Mouse (Mus musculus) forebrain, postnatal 0 days (tissue): ENCODE data around the gene Ryk. TPM values are rescaled to one million over a fixed set of nuclear protein-coding genes. Genes with fewer than 3 reads are reported as not detected.

Experiments used
- ATAC-seq: fragments of 200-750 bp; cut with Nextera tagmentation; 2 replicates; pipeline ENCODE4 v1.8.0; 2017; ENCODE audit warnings: mild to moderate bottlenecking, moderate library complexity
- DNase-seq: peaks from one replicate; pipeline ENCODE4 v3.0.0-alpha.2; 2015
- H3K27ac ChIP-seq: fragments of 300-500 bp; sonication (generic); 2 replicates; pipeline ENCODE4 v1.5.1; 2014; ENCODE audit warnings: low read depth, mild to moderate bottlenecking, antibody characterized with exemption, low read length, moderate library complexity, mixed read lengths
- H3K27me3 ChIP-seq: fragments of 300-500 bp; sonication (generic); 2 replicates; pipeline ENCODE4 v1.6.1; 2014; ENCODE audit warnings: mild to moderate bottlenecking, low read length, mixed read lengths; ENCODE audit not compliant: insufficient read depth
- H3K36me3 ChIP-seq: fragments of 300-500 bp; sonication (generic); 2 replicates; pipeline ENCODE4 v1.6.1; 2014; ENCODE audit warnings: mild to moderate bottlenecking, moderate library complexity; ENCODE audit not compliant: insufficient read depth
- H3K4me1 ChIP-seq: fragments of 300-500 bp; sonication (generic); 2 replicates; pipeline ENCODE4 v1.6.1; 2014; ENCODE audit warnings: antibody characterized with exemption; ENCODE audit not compliant: insufficient read depth
- H3K4me2 ChIP-seq: fragments of 300-500 bp; sonication (generic); 2 replicates; pipeline ENCODE4 v1.6.1; 2014; ENCODE audit warnings: low read depth, mild to moderate bottlenecking, moderate library complexity
- H3K4me3 ChIP-seq: fragments of 300-500 bp; sonication (generic); 2 replicates; pipeline ENCODE4 v1.5.1; 2014; ENCODE audit warnings: low read depth, low read length, mixed read lengths
- H3K9ac ChIP-seq: fragments of 300-500 bp; sonication (generic); 2 replicates; pipeline ENCODE4 v1.6.1; 2014; ENCODE audit warnings: mild to moderate bottlenecking
- H3K9me3 ChIP-seq: fragments of 300-500 bp; sonication (generic); 2 replicates; pipeline ENCODE4 v1.6.1; 2016; ENCODE audit warnings: low read length
- CTCF ChIP-seq: sonication (generic); IDR thresholded peaks from 2 replicates; pipeline ENCODE4 v1.5.1; 2016; ENCODE audit warnings: antibody characterized with exemption, control low read depth, low read depth
- WGBS: fragments of 180-500 bp; shearing (Covaris S2); extraction: QIAGEN DNeasy Blood & Tissue Kit; methylation state at CpG from one replicate; pipeline ENCODE4 v1.1.7; 2014; 5-methylcytosine and 5-hydroxymethylcytosine counted together
- polyA plus RNA-seq: library from polyadenylated mRNA; unstranded; fragments of >200 nt; fragmentation: Nextera tagmentation; extraction: Ambion mirVana; gene quantifications from 2 replicates; pipeline ENCODE4 v1.2.1, GENCODE M21; 2015
- total RNA-seq: library from RNA; depleted of rRNA; stranded (reverse); fragments of >200 nt; gene quantifications from 2 replicates; pipeline ENCODE4 v1.2.3, GENCODE M21; 2014

The Ryk gene
- total and polyA plus RNA-seq, 2 experiments from 2014 or later, result 16.6 to 59.5 TPM

DNA sequence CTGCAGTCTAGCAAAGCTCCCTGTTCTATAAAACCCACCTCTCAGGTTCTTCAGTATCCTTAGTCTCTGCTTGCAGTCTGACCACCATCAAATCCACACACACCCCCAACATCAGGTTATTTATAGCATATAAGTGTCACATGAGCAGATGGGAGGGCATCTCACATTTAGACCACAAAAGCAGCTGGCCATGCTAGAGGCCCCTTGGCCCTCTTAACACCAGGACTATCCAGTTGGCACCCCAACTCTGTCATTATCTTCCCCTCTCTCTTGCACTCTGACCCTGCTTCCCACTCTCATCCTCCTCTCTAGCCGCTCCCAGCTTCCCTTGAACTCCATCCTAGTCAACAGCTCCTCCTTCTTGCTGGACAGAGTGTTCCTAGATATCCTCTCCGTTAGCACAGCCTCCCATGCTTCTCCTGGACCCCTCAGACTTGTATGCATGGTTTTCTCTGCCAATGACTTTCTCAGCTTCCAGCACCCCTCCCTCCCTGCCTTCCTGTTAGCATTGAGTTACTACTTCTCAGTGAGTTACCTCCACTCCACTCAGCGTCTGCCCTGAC, 80.7 kb downstream of the Ryk start:
- no peaks in the 10 kb centered on the region for H3K27me3 ChIP-seq
- H3K36me3 ChIP-seq, result peaks cover 13% of the 10 kb centered on the region; the same call in 1 of the 2 replicates
- no peak overlapping the region for H3K27ac ChIP-seq
- no peaks in the 10 kb centered on the region for H3K4me1 ChIP-seq
- no peak for ATAC-seq
- no peaks in the 10 kb centered on the region for H3K9me3 ChIP-seq
- WGBS, result 91% methylated on average over 3 of the region's 3 CpGs
- DNase-seq, result no peak
- H3K4me3 ChIP-seq, result no peak overlapping the region
- no peak overlapping the region for H3K4me2 ChIP-seq
- no peak overlapping the region for H3K9ac ChIP-seq
- no peak for TF ChIP-seq CTCF

DNA sequence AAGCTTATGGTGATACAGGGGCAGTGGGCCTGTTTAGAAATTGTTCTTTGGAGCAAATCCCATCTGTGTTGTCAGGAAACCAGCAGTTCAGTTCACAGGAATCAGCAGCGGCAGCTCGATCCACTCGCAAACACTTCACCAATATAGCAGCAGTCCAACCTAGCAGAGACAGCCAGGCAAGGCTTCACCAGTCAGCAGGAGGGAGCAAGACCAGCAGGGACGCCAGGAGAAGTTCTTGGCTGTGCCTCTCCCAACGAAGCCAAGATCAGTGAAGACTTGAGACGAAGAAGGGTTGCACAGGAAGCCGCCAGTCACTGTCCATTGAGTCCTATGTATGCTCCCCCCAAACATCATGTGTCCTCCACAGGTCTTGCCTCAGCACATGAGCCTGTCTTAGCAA, 81.4 kb downstream of the Ryk start:
- H3K4me3 ChIP-seq, result no peak overlapping the region
- H3K4me1 ChIP-seq, result no peaks in the 10 kb centered on the region
- H3K9me3 ChIP-seq, result no peaks in the 10 kb centered on the region
- ATAC-seq, result no peak
- DNase-seq, result no peak
- H3K27ac ChIP-seq, result no peak overlapping the region
- WGBS, result 90% methylated on average over 7 of the region's 7 CpGs
- H3K9ac ChIP-seq, result no peak overlapping the region
- peaks cover 11% of the 10 kb centered on the region; the same call in 1 of the 2 replicates for H3K36me3 ChIP-seq
- no peak for TF ChIP-seq CTCF
- H3K27me3 ChIP-seq, result no peaks in the 10 kb centered on the region
- no peak overlapping the region for H3K4me2 ChIP-seq

DNA sequence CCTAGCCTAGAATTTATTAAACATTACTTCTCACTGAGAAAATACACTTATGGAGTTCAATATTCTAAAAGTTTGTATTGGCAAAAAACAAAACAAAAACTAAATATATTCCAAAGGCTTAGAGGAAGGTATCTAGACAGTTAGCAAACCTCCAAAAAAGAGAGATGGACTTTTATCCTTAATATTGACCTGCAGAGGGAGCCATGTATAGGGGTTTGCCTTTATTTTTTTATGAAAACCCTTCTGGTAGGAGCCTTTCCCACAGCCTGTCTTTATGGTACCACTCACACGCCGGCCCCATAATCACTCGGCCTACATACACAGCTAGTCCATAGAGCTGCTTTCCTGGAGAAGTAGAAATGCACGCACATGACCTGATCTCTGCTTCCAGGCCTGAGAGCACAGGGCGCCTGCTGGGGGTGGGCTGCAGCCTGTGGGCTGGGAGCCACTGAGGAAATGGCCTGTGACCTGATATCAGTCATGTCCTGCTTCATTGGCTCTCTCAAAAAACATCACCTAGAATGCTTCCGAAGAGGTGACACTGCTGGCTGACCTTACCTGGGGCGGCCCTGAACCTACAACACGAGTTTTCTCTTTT, 82.9 kb downstream of the Ryk start:
- Histone ChIP-seq H3K27me3 (no peaks in the 10 kb centered on the region), H3K9me3 (no peaks in the 10 kb centered on the region), H3K4me1 (no peaks in the 10 kb centered on the region), H3K9ac (no peak overlapping the region), H3K36me3 (peaks cover 6% of the 10 kb centered on the region; the same call in 1 of the 2 replicates), H3K27ac (no peak overlapping the region), H3K4me2 (no peak overlapping the region), H3K4me3 (no peak overlapping the region)
- no peak for DNase-seq
- no peak for ATAC-seq
- WGBS, result 84% methylated on average over 8 of the region's 8 CpGs
- TF ChIP-seq CTCF, result no peak

DNA sequence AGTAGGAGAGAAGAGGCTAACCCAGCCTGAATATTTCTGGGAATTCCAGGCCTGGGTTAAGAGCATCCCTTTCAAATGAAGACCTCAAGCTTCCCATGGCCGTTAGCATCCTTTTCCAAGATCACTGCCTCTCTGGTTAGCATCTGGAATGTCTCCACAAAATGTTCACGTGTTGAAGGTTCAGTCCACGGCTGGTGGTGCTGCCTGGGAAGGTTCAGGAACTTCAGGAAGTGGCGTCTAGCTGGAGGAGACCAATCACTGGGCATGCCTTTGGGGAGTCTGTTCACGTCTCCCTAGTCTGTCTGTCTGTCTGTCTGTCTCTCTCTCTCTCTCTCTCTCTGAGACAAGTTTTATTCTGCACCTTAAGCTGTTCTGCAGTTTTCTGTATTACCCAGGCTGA, 84.8 kb downstream of the Ryk start:
- no peak for TF ChIP-seq CTCF
- Histone ChIP-seq H3K4me1 (no peaks in the 10 kb centered on the region), H3K9ac (no peak overlapping the region), H3K9me3 (no peaks in the 10 kb centered on the region), H3K36me3 (peaks cover 6% of the 10 kb centered on the region; the same call in 1 of the 2 replicates), H3K27me3 (no peaks in the 10 kb centered on the region), H3K27ac (no peak overlapping the region), H3K4me2 (no peak overlapping the region), H3K4me3 (no peak overlapping the region)
- ATAC-seq (no peak), DNase-seq (no peak)
- WGBS, result 84% methylated on average over 5 of the region's 5 CpGs

DNA sequence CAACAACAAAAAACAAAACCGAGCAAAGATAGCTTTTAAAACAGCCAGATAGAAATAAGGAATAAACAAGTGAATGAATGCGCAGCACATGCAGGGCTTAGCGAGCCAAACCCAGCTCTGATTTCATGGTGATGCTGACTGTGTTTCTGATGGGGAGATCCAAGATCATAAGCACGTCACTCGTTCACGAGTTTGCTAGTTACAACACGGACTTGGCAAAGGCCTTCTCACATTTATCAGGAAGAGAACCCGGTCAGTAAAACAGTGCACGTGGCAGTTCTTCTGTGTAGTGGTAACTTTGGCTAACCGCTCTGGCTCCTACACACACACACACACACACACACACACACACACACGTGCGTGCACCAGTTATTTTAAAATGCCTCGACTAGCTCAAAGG, 87.1 kb downstream of the Ryk start:
- H3K9me3 ChIP-seq, result no peaks in the 10 kb centered on the region
- no peak overlapping the region for H3K9ac ChIP-seq
- H3K36me3 ChIP-seq, result no peaks in the 10 kb centered on the region
- no peak overlapping the region for H3K4me3 ChIP-seq
- WGBS, result 87% methylated on average over 13 of the region's 13 CpGs
- no peaks in the 10 kb centered on the region for H3K27me3 ChIP-seq
- H3K27ac ChIP-seq, result no peak overlapping the region
- TF ChIP-seq CTCF, result no peak
- ATAC-seq (no peak), DNase-seq (no peak)
- H3K4me1 ChIP-seq, result no peaks in the 10 kb centered on the region
- no peak overlapping the region for H3K4me2 ChIP-seq

DNA sequence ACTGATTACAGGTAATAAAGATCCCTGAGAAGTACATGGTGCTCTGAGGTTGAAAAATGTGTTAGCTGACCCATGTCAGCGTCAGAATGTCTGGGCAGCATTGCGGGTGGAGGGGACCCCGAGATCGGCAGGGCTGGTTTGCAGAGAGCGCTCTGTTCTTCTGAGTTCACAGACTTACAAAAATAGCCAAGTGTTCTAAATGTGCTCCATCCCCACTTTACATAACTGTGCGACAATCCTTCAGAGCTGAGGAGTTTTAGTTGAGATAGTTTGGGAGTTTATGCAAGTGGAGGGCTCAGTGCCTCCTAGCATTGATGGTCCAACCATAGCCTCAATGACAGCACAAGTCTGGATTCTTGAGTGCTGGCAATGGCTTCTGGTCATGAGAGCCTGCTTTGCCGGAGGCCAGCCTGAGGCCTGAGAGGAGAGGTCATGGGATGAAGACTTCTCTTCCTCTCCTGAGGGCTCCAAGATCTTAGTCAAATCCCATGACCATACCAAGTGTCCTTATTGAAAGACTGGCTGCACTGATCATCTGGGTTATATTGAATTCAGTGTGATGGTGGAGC, 88.2 kb downstream of the Ryk start:
- Histone ChIP-seq H3K9ac (no peak overlapping the region), H3K4me3 (no peak overlapping the region), H3K9me3 (no peaks in the 10 kb centered on the region), H3K4me2 (no peak overlapping the region), H3K36me3 (no peaks in the 10 kb centered on the region), H3K27me3 (no peaks in the 10 kb centered on the region), H3K4me1 (no peaks in the 10 kb centered on the region), H3K27ac (no peak overlapping the region)
- ATAC-seq, result no peak
- TF ChIP-seq CTCF, result no peak
- DNase-seq, result no peak
- 93% methylated on average over 7 of the region's 7 CpGs for WGBS

DNA sequence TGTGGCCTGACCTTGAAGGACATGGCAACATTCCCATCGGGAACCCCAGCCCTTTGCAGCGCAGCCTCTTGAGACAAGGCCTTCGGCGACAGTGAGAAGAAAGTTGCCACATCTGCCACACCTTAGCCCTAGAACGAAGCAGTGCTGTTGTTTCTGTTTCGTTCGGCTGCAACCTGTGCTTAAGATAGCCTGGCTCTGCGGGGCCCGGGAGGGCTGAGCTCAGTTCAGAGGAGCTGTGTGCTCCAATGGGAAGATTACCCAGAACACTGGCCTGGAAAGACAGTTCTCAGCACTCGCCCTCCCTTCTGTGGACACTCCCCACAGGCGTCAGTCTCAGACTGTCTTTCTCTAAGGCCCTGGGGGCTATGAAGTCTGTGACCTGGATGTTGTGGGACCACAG, 89.1 kb downstream of the Ryk start:
- Histone ChIP-seq H3K27me3 (no peaks in the 10 kb centered on the region), H3K9ac (no peak overlapping the region), H3K9me3 (no peaks in the 10 kb centered on the region), H3K27ac (no peak overlapping the region), H3K4me2 (no peak overlapping the region), H3K36me3 (no peaks in the 10 kb centered on the region), H3K4me1 (no peaks in the 10 kb centered on the region), H3K4me3 (no peak overlapping the region)
- no peak for TF ChIP-seq CTCF
- 87% methylated on average over 11 of the region's 11 CpGs for WGBS
- DNase-seq, result no peak
- ATAC-seq, result no peak
